Mouse (Mus musculus) ES-Bruce4 (cell line): ENCODE measurements at regions not wholly inside any gene's neighbourhood (a gene's known extent, or its start where the extent isn't known, plus 50 kb on each side); places are given as distances from the start of the nearest gene placed in this dataset.

ENCODE experiments used
- CTCF ChIP-seq: IDR thresholded peaks from one replicate; pipeline ENCODE4 v1.8.1; 2011; ENCODE audit warnings: low read depth, low read length
- EP300 ChIP-seq: IDR thresholded peaks from 2 replicates; pipeline ENCODE4 v1.6.1; 2011; ENCODE audit warnings: low read depth, low read length; ENCODE audit not compliant: insufficient read depth
- POLR2A ChIP-seq: IDR thresholded peaks from one replicate; pipeline ENCODE4 v1.8.1; 2011; ENCODE audit warnings: low read length; ENCODE audit not compliant: insufficient read depth

- TF ChIP-seq CTCF (no peak), POLR2A (no peak), EP300 (no peak)
These were observed 183.7 kb downstream of the Rpl36a-ps1 start for GRCm38 (mm10) chr14:98810259-98811042.
